17 mouse cellular contexts compared by ENCODE assay signal in the genomic region with DNA sequence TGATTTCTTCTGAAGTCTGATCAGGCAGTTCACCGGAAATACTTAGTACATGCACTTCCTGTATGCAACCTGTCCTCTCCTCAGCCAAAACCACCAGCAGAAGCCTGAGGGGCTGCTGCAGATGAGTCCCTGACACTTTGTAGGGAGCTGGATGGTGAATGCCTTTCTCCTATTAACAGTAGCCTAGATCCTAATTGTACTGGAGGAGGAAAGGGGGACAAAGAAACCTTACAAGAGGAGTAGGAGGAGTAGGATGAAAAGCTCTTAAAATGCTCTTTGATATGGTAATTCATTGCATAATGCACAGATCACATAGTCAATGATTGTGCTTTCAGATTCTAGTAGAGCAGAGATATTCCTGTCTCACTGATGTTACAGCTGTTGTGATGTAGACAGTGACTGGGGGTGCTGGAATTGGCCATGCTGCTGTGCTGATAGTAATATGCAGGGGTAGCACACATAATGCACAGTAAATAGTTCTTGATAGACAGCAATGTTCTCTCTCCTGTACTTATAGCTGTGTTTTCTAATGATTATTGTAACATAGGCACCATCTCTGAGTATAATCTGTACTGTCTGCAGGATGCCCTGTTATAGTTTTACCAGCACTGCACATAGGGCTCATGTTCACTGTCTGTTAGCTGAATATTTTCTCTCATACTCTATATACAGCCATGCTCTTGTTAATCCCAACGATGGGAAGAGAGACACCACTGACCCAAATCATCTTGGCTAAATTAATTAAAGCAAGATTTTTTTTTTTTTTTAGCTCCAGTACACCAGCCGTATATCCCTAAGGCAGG.
DNase-seq lines count a peak whose midpoint lies in the region; ATAC-seq and TF ChIP-seq lines count a peak whose summit lies in the region.
"Had no signal": no experiment of that assay in that cellular context is flagged by ENCODE, and none has a peak within 500 bp of the region (broad histone marks: within the 10 kb centered on the region; RNA-seq: fewer than 3 reads in every experiment).

No protein-coding gene starts in this region.

- TF ChIP-seq CTCF in hindbrain, postnatal 0 days (IDR thresholded peaks at IDR 0.05; ENCODE audit: low read depth): no peak

- no peak for DNase-seq in hindbrain, embryonic 11.5 days (ENCODE audit: low spot score)
- no peak for DNase-seq in hindbrain, postnatal 0 days (ENCODE audit: low spot score)
- peak; percentile 75 for DNase-seq in ZHBTc4 (ENCODE audit: low read depth, low spot score)
- peak; percentile 8 for DNase-seq in splenic B cell, adult 2 months (ENCODE audit: low read depth, low spot score)
- DNase-seq in urinary bladder, adult 18-20 months (ENCODE audit: low spot score in 2 of 2): no peak
- DNase-seq in spleen, postnatal 4 days (ENCODE audit: low spot score in 2 of 2): no peak
- DNase-seq: adrenal gland, postnatal 36 days; cerebellum, adult 8-10 months; gastrocnemius, postnatal 25 days; kidney, adult 2 months; layer of hippocampus, adult 9-11 months; lung, adult 18-20 months had no signal

- H3K4me2 ChIP-seq in hindbrain, embryonic 11.5 days (replicated peaks; ENCODE audit: low read depth, low read length): no peak overlapping the region
- H3K4me2 ChIP-seq in hindbrain, postnatal 0 days (ENCODE audit: low read depth, low read length): no peak overlapping the region
- no peak overlapping the region for H3K4me2 ChIP-seq in heart, embryonic 12.5 days
- H3K4me2 ChIP-seq: limb, embryonic 12.5 days had no signal

- no peaks in the 10 kb centered on the region for H3K27me3 ChIP-seq in hindbrain, embryonic 11.5 days (ENCODE audit: control insufficient read depth, insufficient read depth, low read length)
- no peaks in the 10 kb centered on the region for H3K27me3 ChIP-seq in hindbrain, postnatal 0 days (ENCODE audit: insufficient read depth, low read length)
- H3K27me3 ChIP-seq in splenic B cell, adult 2 months (ENCODE audit: control insufficient read depth, insufficient read depth, low read length, poor library complexity, severe bottlenecking): no peaks in the 10 kb centered on the region
- no peaks in the 10 kb centered on the region for H3K27me3 ChIP-seq in heart, embryonic 12.5 days (replicated peaks)
- H3K27me3 ChIP-seq: limb, embryonic 12.5 days; megakaryocyte, embryonic 14.5 days had no signal

- H3K9me3 ChIP-seq in hindbrain, embryonic 11.5 days (ENCODE audit: control insufficient read depth, low read length): no peaks in the 10 kb centered on the region
- no peaks in the 10 kb centered on the region for H3K9me3 ChIP-seq in hindbrain, postnatal 0 days (ENCODE audit: low read length)
- H3K9me3 ChIP-seq in heart, embryonic 12.5 days (replicated peaks): no peaks in the 10 kb centered on the region
- H3K9me3 ChIP-seq: embryonic facial prominence, embryonic 10.5 days; limb, embryonic 12.5 days; megakaryocyte, embryonic 14.5 days had no signal

- H3K36me3 ChIP-seq in hindbrain, embryonic 11.5 days (ENCODE audit: control insufficient read depth, insufficient read depth, low read length): no peaks in the 10 kb centered on the region
- no peaks in the 10 kb centered on the region for H3K36me3 ChIP-seq in hindbrain, postnatal 0 days (ENCODE audit: insufficient read depth, low read length)
- H3K36me3 ChIP-seq in splenic B cell, adult 2 months (ENCODE audit: control insufficient read depth, insufficient read depth, low read length, poor library complexity, severe bottlenecking): no peaks in the 10 kb centered on the region
- H3K36me3 ChIP-seq in heart, embryonic 12.5 days: no peaks in the 10 kb centered on the region
- H3K36me3 ChIP-seq: embryonic facial prominence, embryonic 10.5 days; limb, embryonic 12.5 days had no signal

- H3K4me1 ChIP-seq in hindbrain, embryonic 11.5 days (replicated peaks; ENCODE audit: control insufficient read depth, insufficient read depth, low read length): no peaks in the 10 kb centered on the region; the same call in 1 of the 2 replicates
- no peaks in the 10 kb centered on the region for H3K4me1 ChIP-seq in hindbrain, postnatal 0 days (ENCODE audit: insufficient read depth, low read length)
- no peaks in the 10 kb centered on the region for H3K4me1 ChIP-seq in heart, embryonic 12.5 days (replicated peaks)
- H3K4me1 ChIP-seq: embryonic facial prominence, embryonic 10.5 days; limb, embryonic 12.5 days had no signal

- 84% methylated on average over 3 of the region's 3 CpGs for WGBS in hindbrain, embryonic 11.5 days
- WGBS in hindbrain, postnatal 0 days: 77% methylated on average over 3 of the region's 3 CpGs
- 73% methylated on average over 3 of the region's 3 CpGs for WGBS in heart, embryonic 12.5 days

- peak; percentile 59; the same call in 1 of the 2 replicates for ATAC-seq in hindbrain, embryonic 11.5 days (ENCODE audit: low FRiP score)
- no peak for ATAC-seq in hindbrain, postnatal 0 days
- ATAC-seq in hematopoietic stem cell, adult 5-6 weeks (replicated peaks in 1 of 2; ENCODE audit: insufficient read depth in 1 of 2, low FRiP score in 2 of 2, low TSS enrichment in 1 of 2, low read depth in 1 of 2, poor library complexity in 2 of 2, severe bottlenecking in 2 of 2): peak; percentile 67 to 69; a peak in 3 of 4 replicates
- ATAC-seq in heart, embryonic 12.5 days (ENCODE audit: insufficient number of reproducible peaks, low FRiP score): no peak

- no peak overlapping the region for H3K4me3 ChIP-seq in hindbrain, embryonic 11.5 days (ENCODE audit: low read depth, low read length)
- no peak overlapping the region for H3K4me3 ChIP-seq in hindbrain, postnatal 0 days (ENCODE audit: low read length)
- no peak overlapping the region for H3K4me3 ChIP-seq in heart, embryonic 12.5 days
- H3K4me3 ChIP-seq: embryonic facial prominence, embryonic 10.5 days; limb, embryonic 12.5 days; megakaryocyte, embryonic 14.5 days had no signal

- H3K27ac ChIP-seq in hindbrain, embryonic 11.5 days (ENCODE audit: low read depth, low read length): no peak overlapping the region
- H3K27ac ChIP-seq in hindbrain, postnatal 0 days: no peak overlapping the region
- H3K27ac ChIP-seq in heart, embryonic 12.5 days (ENCODE audit: poor library complexity, severe bottlenecking): no peak overlapping the region
- H3K27ac ChIP-seq: embryonic facial prominence, embryonic 10.5 days; limb, embryonic 12.5 days had no signal

- no peak overlapping the region for H3K9ac ChIP-seq in hindbrain, embryonic 11.5 days (ENCODE audit: low read depth, low read length)
- no peak overlapping the region for H3K9ac ChIP-seq in hindbrain, postnatal 0 days (replicated peaks; ENCODE audit: low read length)
- no peak overlapping the region for H3K9ac ChIP-seq in heart, embryonic 12.5 days
- H3K9ac ChIP-seq: limb, embryonic 12.5 days had no signal

Comparison
In these comparisons a context has a peak if more than half of its experiments do, and no peak if none do; other contexts are left out.
1. ATAC-seq: peak in hindbrain, embryonic 11.5 days (single experiment) and hematopoietic stem cell, adult 5-6 weeks (2 of 2); none in hindbrain, postnatal 0 days (single experiment) and heart, embryonic 12.5 days (single experiment).
2. DNase-seq: peak in ZHBTc4 (single experiment) and splenic B cell, adult 2 months (single experiment); none in hindbrain, embryonic 11.5 days (single experiment), hindbrain, postnatal 0 days (single experiment), urinary bladder, adult 18-20 months (0 of 2) and spleen, postnatal 4 days (0 of 2).